Comparison of ENCODE assay signal across 21 mouse cellular contexts in the genomic region with DNA sequence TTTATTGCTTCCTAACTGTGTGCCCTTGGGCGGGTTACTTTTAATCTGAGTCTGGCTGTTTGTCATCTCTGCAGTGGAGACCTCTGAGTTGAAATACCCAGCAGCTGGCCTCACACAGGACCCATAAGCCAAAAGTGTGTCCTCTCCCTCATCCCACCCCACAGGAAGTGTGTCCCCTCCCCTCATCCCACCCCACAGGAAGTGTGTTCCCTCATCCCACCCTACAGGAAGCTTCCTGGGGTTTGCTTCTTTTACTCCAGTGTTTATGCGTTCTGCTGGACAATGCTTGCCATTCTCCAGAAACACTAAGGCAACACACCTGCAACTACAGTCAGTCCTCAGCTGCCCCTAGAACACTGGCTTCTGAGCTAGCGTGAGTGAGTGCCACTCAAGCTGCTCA.
DNase-seq lines count a peak whose midpoint lies in the region; ATAC-seq and TF ChIP-seq lines count a peak whose summit lies in the region.
"Had no signal": no experiment of that assay in that cellular context is flagged by ENCODE, and none has a peak within 500 bp of the region (broad histone marks: within the 10 kb centered on the region; RNA-seq: fewer than 3 reads in every experiment).

No protein-coding gene starts in this region.

- DNase-seq in layer of hippocampus, adult 2 months (ENCODE audit: low spot score in 2 of 2), result no peak
- DNase-seq in layer of hippocampus, adult 11-12 months (ENCODE audit: low spot score), result no peak
- DNase-seq in neural tube, embryonic 10.5 days (ENCODE audit: extremely low spot score, low spot score), result no peak
- no peak for DNase-seq in limb, embryonic 11.5 days (ENCODE audit: low spot score)
- no peak for DNase-seq in spleen, postnatal 14 days (ENCODE audit: low spot score in 2 of 2)
- DNase-seq: adrenal gland, postnatal 10 days; cerebellum, adult 2 months; cerebellum, postnatal 25 days; embryo, embryonic 11 days; kidney, adult 8-10 months; liver; right cerebral cortex, postnatal 14 days; spleen, adult 18-20 months; thymus, adult 2 months had no signal

- no peak overlapping the region for H3K4me3 ChIP-seq in layer of hippocampus, adult 2 months
- H3K4me3 ChIP-seq in neural tube, embryonic 13.5 days, result no peak overlapping the region
- no peak overlapping the region for H3K4me3 ChIP-seq in limb, embryonic 11.5 days (ENCODE audit: low read depth, low read length)
- H3K4me3 ChIP-seq: forebrain, embryonic 15.5 days; heart, embryonic 10.5 days; liver, embryonic 15.5 days; midbrain, embryonic 12.5 days; stomach, embryonic 15.5 days had no signal

- 0 out of 2 replicates have a peak, but pooled peaks have one; percentile 21 for ATAC-seq in neural tube, embryonic 13.5 days (ENCODE audit: low read depth)
- ATAC-seq in limb, embryonic 11.5 days (ENCODE audit: insufficient number of reproducible peaks, low FRiP score, low TSS enrichment, low read depth), result no peak
- no peak for ATAC-seq in activated CD4-positive, CD25-positive, alpha-beta regulatory T cell, adult 4 months
- ATAC-seq: forebrain, embryonic 15.5 days had no signal

- peaks cover 15% of the 10 kb centered on the region; the same call in 1 of the 2 replicates for H3K4me1 ChIP-seq in neural tube, embryonic 13.5 days (replicated peaks)
- H3K4me1 ChIP-seq in limb, embryonic 11.5 days (ENCODE audit: control insufficient read depth, insufficient read depth, low read length), result peaks cover 23% of the 10 kb centered on the region; the same call in 1 of the 2 replicates
- H3K4me1 ChIP-seq: forebrain, embryonic 15.5 days; midbrain, embryonic 12.5 days had no signal

- TF ChIP-seq CTCF in layer of hippocampus, adult 2 months (conservative IDR thresholded peaks at IDR 0.05), result no peak

- no peak overlapping the region for H3K4me2 ChIP-seq in neural tube, embryonic 13.5 days
- H3K4me2 ChIP-seq in limb, embryonic 11.5 days (ENCODE audit: low read depth, severe bottlenecking), result no peak overlapping the region
- H3K4me2 ChIP-seq: forebrain, embryonic 15.5 days; liver, embryonic 15.5 days; midbrain, embryonic 12.5 days; stomach, embryonic 15.5 days had no signal

- no peak overlapping the region for H3K9ac ChIP-seq in neural tube, embryonic 13.5 days
- no peak overlapping the region for H3K9ac ChIP-seq in limb, embryonic 11.5 days (ENCODE audit: low read length)
- H3K9ac ChIP-seq: forebrain, embryonic 15.5 days; liver, embryonic 15.5 days; midbrain, embryonic 12.5 days; stomach, embryonic 15.5 days had no signal

- peak overlapping the region; percentile 46; the same call in 1 of the 2 replicates for H3K27ac ChIP-seq in layer of hippocampus, adult 2 months
- H3K27ac ChIP-seq in neural tube, embryonic 13.5 days (replicated peaks), result peak overlapping the region; percentile 28; the same call in 1 of the 2 replicates
- peak overlapping the region; percentile 26; the same call in 1 of the 2 replicates for H3K27ac ChIP-seq in limb, embryonic 11.5 days (replicated peaks; ENCODE audit: low read depth, low read length)
- H3K27ac ChIP-seq: forebrain, embryonic 15.5 days; liver, embryonic 15.5 days; midbrain, embryonic 12.5 days; stomach, embryonic 15.5 days had no signal

- no peaks in the 10 kb centered on the region for H3K27me3 ChIP-seq in neural tube, embryonic 13.5 days
- H3K27me3 ChIP-seq in limb, embryonic 11.5 days (ENCODE audit: control insufficient read depth, insufficient read depth, low read length), result no peaks in the 10 kb centered on the region
- H3K27me3 ChIP-seq: forebrain, embryonic 15.5 days; liver, embryonic 15.5 days; midbrain, embryonic 12.5 days; stomach, embryonic 15.5 days had no signal

- 59% methylated on average over 3 of the region's 3 CpGs for WGBS in neural tube, embryonic 13.5 days
- 49% methylated on average over 3 of the region's 3 CpGs for WGBS in limb, embryonic 11.5 days

- no peaks in the 10 kb centered on the region for H3K9me3 ChIP-seq in neural tube, embryonic 13.5 days
- H3K9me3 ChIP-seq in limb, embryonic 11.5 days (ENCODE audit: control insufficient read depth, low read length), result no peaks in the 10 kb centered on the region
- H3K9me3 ChIP-seq: forebrain, embryonic 15.5 days; heart, embryonic 10.5 days; liver, embryonic 15.5 days; midbrain, embryonic 12.5 days; stomach, embryonic 15.5 days had no signal

- H3K36me3 ChIP-seq in neural tube, embryonic 13.5 days, result peaks cover 20% of the 10 kb centered on the region
- no peaks in the 10 kb centered on the region for H3K36me3 ChIP-seq in limb, embryonic 11.5 days (ENCODE audit: control insufficient read depth, insufficient read depth, low read length)
- H3K36me3 ChIP-seq: forebrain, embryonic 15.5 days; liver, embryonic 15.5 days; midbrain, embryonic 12.5 days; stomach, embryonic 15.5 days had no signal
